Mouse (Mus musculus) C2C12 (cell line): ENCODE results near the gene Dlg5. TPM values are rescaled to one million over a fixed set of nuclear protein-coding genes. Genes with fewer than 3 reads are reported as not detected.

Experiments used
- H3K27me3 ChIP-seq: one replicate; pipeline ENCODE4 v1.6.1; 2011; ENCODE audit not compliant: control insufficient read depth, insufficient read depth, insufficient read length
- H3K36me3 ChIP-seq: one replicate; pipeline ENCODE4 v1.6.1; 2011; ENCODE audit not compliant: control insufficient read depth, insufficient read depth
- H3K4me3 ChIP-seq: one replicate; pipeline ENCODE4 v1.5.1; 2011; ENCODE audit warnings: mild to moderate bottlenecking, control low read depth; ENCODE audit not compliant: poor library complexity, insufficient read depth, severe bottlenecking
- H3K79me2 ChIP-seq: one replicate; pipeline ENCODE4 v1.6.1; 2011; ENCODE audit not compliant: control insufficient read depth, insufficient read depth
- H3K79me3 ChIP-seq: one replicate; pipeline ENCODE4 v1.6.1; 2011; ENCODE audit warnings: low read depth, control low read depth
- H3ac ChIP-seq: one replicate; pipeline ENCODE3; 2011; ENCODE audit warnings: low read depth; ENCODE audit not compliant: control insufficient read depth, insufficient read length
- CEBPB ChIP-seq: IDR thresholded peaks from one replicate; pipeline ENCODE4 v1.6.1; 2011; ENCODE audit warnings: low read depth, mild to moderate bottlenecking, control low read depth, moderate library complexity
- CTCF ChIP-seq: IDR thresholded peaks from one replicate; pipeline ENCODE4 v1.5.1; 2011; ENCODE audit not compliant: control insufficient read depth, insufficient read depth, insufficient read length
- FOSL1 ChIP-seq: IDR thresholded peaks from one replicate; pipeline ENCODE4 v1.8.0; 2011; ENCODE audit warnings: mild to moderate bottlenecking, low read length; ENCODE audit not compliant: poor library complexity, insufficient read depth, severe bottlenecking
- MAX ChIP-seq: IDR thresholded peaks from one replicate; pipeline ENCODE4 v1.6.1; 2011; ENCODE audit warnings: mild to moderate bottlenecking, control low read depth
- MYOD1 ChIP-seq: IDR thresholded peaks from one replicate; pipeline ENCODE4 v1.6.1; 2011; ENCODE audit warnings: low read depth; ENCODE audit not compliant: control insufficient read depth, insufficient read length
- MYOG ChIP-seq: IDR thresholded peaks from one replicate; pipeline ENCODE4 v1.6.1; 2011; ENCODE audit not compliant: control insufficient read depth, insufficient read length; ENCODE audit errors: extremely low read depth
- USF1 ChIP-seq: IDR thresholded peaks from one replicate; pipeline ENCODE4 v1.6.1; 2011; ENCODE audit warnings: low read depth, mild to moderate bottlenecking, control low read depth, moderate library complexity
- polyA plus RNA-seq: library from polyadenylated mRNA; unstranded; fragments of >200 nt; fragmentation: generic; extraction: Trizol; gene quantifications from one replicate; pipeline ENCODE4 v1.2.1, GENCODE M21; 2012; ENCODE audit warnings: missing spikeins

The Dlg5 gene
- polyA plus RNA-seq, 1 experiment = 59.6 TPM

GRCm38 (mm10) chr14:24171639-24172311 is 73.9 kb downstream of the Dlg5 start:
- TF ChIP-seq MAX (no peak), MYOD1 (no peak), CEBPB (no peak), MYOG (no peak), USF1 (no peak), FOSL1 (no peak), CTCF (no peak)
- no peak overlapping the region for H3K4me3 ChIP-seq
- no peak overlapping the region for H3ac ChIP-seq
- H3K36me3 ChIP-seq = peaks cover 75% of the 10 kb centered on the region
- H3K79me2 ChIP-seq = no peaks in the 10 kb centered on the region
- peaks cover 2% of the 10 kb centered on the region for H3K79me3 ChIP-seq
- no peaks in the 10 kb centered on the region for H3K27me3 ChIP-seq

GRCm38 (mm10) chr14:24166046-24166445 is 79.7 kb downstream of the Dlg5 start:
- TF ChIP-seq FOSL1 (no peak), MYOD1 (no peak), MAX (no peak), MYOG (no peak), CEBPB (no peak), USF1 (no peak), CTCF (no peak)
- H3K27me3 ChIP-seq = no peaks in the 10 kb centered on the region
- no peaks in the 10 kb centered on the region for H3K79me3 ChIP-seq
- peaks cover 92% of the 10 kb centered on the region for H3K36me3 ChIP-seq
- no peaks in the 10 kb centered on the region for H3K79me2 ChIP-seq
- H3K4me3 ChIP-seq = no peak overlapping the region
- H3ac ChIP-seq = no peak overlapping the region

GRCm38 (mm10) chr14:24164721-24165367 is 80.9 kb downstream of the Dlg5 start:
- Histone ChIP-seq H3ac (no peak overlapping the region), H3K79me2 (no peaks in the 10 kb centered on the region), H3K36me3 (peaks cover 85% of the 10 kb centered on the region), H3K27me3 (no peaks in the 10 kb centered on the region), H3K4me3 (no peak overlapping the region), H3K79me3 (no peaks in the 10 kb centered on the region)
- TF ChIP-seq CEBPB (no peak), CTCF (no peak), USF1 (no peak), FOSL1 (no peak), MAX (no peak), MYOG (no peak), MYOD1 (no peak)

DNA sequence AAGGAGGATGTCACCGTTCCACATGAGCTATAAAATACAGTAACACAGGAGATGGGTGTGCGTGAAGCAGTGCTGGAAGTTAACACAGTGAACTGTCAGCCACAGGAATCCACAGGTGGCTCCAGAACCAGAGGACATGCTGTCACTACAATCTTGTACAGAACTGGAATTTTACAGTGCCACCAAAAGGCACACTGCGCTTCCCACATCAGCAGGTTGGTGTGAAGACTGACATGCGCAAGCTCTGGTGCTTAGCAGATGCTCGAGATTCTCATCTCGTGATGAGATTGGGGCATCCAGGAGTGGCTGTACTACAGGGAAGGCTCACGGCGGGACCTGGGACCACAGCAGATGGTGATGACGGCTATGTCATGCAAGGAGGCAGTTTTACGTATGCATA is 82.9 kb downstream of the Dlg5 start:
- no peaks in the 10 kb centered on the region for H3K79me2 ChIP-seq
- H3K79me3 ChIP-seq = no peaks in the 10 kb centered on the region
- TF ChIP-seq MYOG (no peak), CEBPB (no peak), CTCF (no peak), USF1 (no peak), MAX (no peak), MYOD1 (no peak)
- H3K27me3 ChIP-seq = no peaks in the 10 kb centered on the region
- H3K36me3 ChIP-seq = peaks cover 83% of the 10 kb centered on the region
- H3K4me3 ChIP-seq = no peak overlapping the region
- no peak overlapping the region for H3ac ChIP-seq

GRCm38 (mm10) chr14:24148892-24149291 is 96.8 kb downstream of the Dlg5 start:
- no peak overlapping the region for H3ac ChIP-seq
- no peaks in the 10 kb centered on the region for H3K79me3 ChIP-seq
- H3K4me3 ChIP-seq = no peak overlapping the region
- H3K27me3 ChIP-seq = no peaks in the 10 kb centered on the region
- no peaks in the 10 kb centered on the region for H3K79me2 ChIP-seq
- H3K36me3 ChIP-seq = peaks cover 74% of the 10 kb centered on the region
- TF ChIP-seq CTCF (no peak), MAX (no peak), FOSL1 (no peak), CEBPB (no peak), MYOG (no peak), MYOD1 (no peak), USF1 (no peak)

DNA sequence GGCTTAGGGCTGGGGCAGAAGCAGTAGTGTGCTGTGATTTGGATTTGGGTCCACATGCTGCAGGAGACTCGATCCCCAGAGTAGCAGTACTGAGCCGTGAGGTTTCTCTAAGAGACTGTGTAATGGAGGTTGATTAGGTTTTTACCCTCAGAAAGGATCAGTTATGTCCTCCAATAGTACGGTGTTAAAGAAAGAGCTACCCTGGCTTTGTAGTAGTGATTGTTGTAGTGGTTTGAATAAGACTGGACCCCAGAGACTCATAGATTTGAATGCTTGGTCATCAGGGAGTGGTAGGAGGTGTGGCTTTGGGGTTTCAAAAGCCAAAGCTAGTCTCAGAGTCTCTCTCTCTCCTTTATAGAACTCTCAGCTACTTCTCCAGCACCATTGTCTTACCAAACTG is 100.9 kb downstream of the Dlg5 start:
- Histone ChIP-seq H3K4me3 (no peak overlapping the region), H3K27me3 (no peaks in the 10 kb centered on the region), H3K79me3 (no peaks in the 10 kb centered on the region), H3K36me3 (peaks cover 75% of the 10 kb centered on the region), H3ac (no peak overlapping the region), H3K79me2 (no peaks in the 10 kb centered on the region)
- TF ChIP-seq FOSL1 = no peak
- TF ChIP-seq MYOG = no peak
- no peak for TF ChIP-seq CTCF
- TF ChIP-seq MYOD1 = no peak
- TF ChIP-seq USF1 = no peak
- no peak for TF ChIP-seq MAX
- TF ChIP-seq CEBPB = no peak
